20 mouse cellular contexts compared by ENCODE assay signal in genomic region chr1:193447647-193448046, GRCm38 (mm10).
A peak's percentile ranks its signal among the peaks of the same experiment; 100 is the strongest.
DNase-seq lines count a peak whose midpoint lies in the region.
"Had no signal": no experiment of that assay in that cellular context is flagged by ENCODE, and none has a peak within 500 bp of the region (broad histone marks: within the 10 kb centered on the region; RNA-seq: fewer than 3 reads in every experiment).

No protein-coding gene starts in this region.

- peak; percentile 19 to 65 for DNase-seq in frontal cortex, postnatal 36 days (ENCODE audit: low spot score in 2 of 2)
- DNase-seq in frontal cortex, postnatal 25 days (ENCODE audit: low spot score in 2 of 2) = no peak
- DNase-seq in left cerebral cortex, adult 11 months (ENCODE audit: low spot score) = peak; percentile 41
- no peak for DNase-seq in left cerebral cortex, postnatal 4 days
- peak; percentile 20 for DNase-seq in thymus, postnatal 25 days
- no peak for DNase-seq in thymus, postnatal 10 days (ENCODE audit: low spot score in 2 of 2)
- DNase-seq in telencephalon, adult 2 months (ENCODE audit: low read depth, low spot score) = peak; percentile 76
- no peak for DNase-seq in retina, postnatal 1 day
- DNase-seq: adrenal gland, postnatal 25 days; B cell, adult 2 months; cerebellum, adult 18-20 months; cerebellum, postnatal 10 days; heart, adult 2 months; heart, postnatal 14 days; kidney, adult 11 months; kidney, postnatal 14 days; liver; lung, embryonic 14.5 days; lung, postnatal 14 days; midbrain, embryonic 14.5 days had no signal

- intact Hi-C loops in left cerebral cortex, postnatal 4 days (cut with DNase I) = loop anchor here (5.0 kb wide), 1 partner anchor 255 kb away; no protein-coding TSS in a partner anchor

Comparison
In these comparisons a context has a peak if more than half of its experiments do, and no peak if none do; other contexts are left out.
1. DNase-seq: peak in frontal cortex, postnatal 36 days (2 of 2), left cerebral cortex, adult 11 months (single experiment), thymus, postnatal 25 days (single experiment) and telencephalon, adult 2 months (single experiment); none in frontal cortex, postnatal 25 days (0 of 2), left cerebral cortex, postnatal 4 days (single experiment), thymus, postnatal 10 days (0 of 2) and retina, postnatal 1 day (single experiment).